Mouse (Mus musculus) naive thymus-derived CD4-positive, alpha-beta T cell, adult 5 months (primary cell): ENCODE results near the gene Foxo1. TPM values are rescaled to one million over a fixed set of nuclear protein-coding genes. Genes with fewer than 3 reads are reported as not detected.

ENCODE experiments used
- polyA plus RNA-seq: library from polyadenylated mRNA; unstranded; fragments of 100-300 nt; shearing (Covaris generic); gene quantifications from one replicate; pipeline ENCODE4 v1.2.1, GENCODE M21; 2017

Foxo1 gene
- polyA plus RNA-seq, result 124 TPM

GRCm38 (mm10) chr3:52267652-52268486 is at the start of gene Foxo1:
Foxo1 (plus strand) TSS chr3:52268336.

Other genes starting within 250 kb of the Foxo1 start
- gene Maml3, start 163.3 kb upstream of the Foxo1 start, polyA plus RNA-seq, result 3.7 TPM